Mouse (Mus musculus): ENCODE measurements around the gene Larp1.
A peak's percentile ranks its signal among the peaks of the same experiment; 100 is the strongest.

Larp1 gene

DNA sequence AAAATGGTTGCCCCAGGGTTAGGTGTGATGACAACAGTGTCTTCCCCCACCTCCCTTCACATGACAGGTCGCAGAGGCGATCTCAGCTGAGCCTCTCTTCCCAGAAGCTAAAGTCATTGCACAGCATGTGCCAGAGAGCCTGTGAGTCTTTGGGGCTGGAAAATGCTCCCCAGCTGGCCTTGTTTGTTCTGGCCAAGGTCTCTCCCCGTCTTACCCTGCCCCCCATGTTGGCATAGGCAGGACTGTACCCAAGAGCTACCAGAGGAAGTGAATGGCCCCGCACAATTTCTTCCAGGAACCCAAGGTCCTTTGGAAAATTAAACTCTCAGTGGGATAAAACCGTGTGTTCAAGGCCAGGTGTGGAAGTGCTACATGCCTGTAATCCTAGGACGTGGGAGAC lies 5.1 kb upstream of the Larp1 start:
- DNase-seq, result no peak

DNA sequence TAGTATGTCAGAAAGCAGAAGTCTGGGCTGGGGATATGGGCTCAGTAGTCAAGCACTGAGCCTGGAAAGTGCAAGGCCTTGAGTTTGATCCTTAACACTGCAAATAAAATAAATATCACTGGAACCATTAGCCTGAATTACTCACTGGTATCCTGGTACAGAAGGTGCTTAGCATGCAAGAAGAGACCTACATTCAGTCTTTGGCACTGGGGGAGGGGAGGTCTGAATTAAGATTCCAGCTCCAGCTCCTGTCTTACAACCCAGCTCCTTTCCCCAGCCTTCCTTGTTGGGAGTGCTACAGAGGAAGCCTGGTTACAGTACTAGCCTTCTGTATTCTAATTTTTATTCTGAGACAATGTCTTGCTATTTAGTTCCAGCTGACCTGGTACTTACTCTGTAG lies 3.8 kb upstream of the Larp1 start:
- no peak for DNase-seq

DNA sequence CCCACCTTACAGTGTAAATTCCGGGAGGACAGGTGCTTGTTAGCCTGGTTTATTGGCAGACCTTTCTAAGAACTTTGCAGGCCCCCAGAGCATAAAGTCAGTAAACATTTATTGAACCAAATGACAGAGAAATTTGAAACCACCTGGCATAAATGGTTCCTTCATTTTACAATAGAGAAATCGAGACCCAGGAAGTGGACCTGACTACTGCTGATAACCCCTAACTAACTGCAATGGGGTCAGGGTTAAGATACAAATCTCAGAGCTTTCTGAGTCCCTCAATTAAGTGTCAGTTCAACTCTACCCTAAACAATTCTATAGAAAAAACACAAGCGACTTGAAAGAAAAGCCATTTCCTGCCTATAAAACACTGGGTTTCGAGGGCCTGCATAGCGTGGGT lies 851 bp upstream of the Larp1 start:
- no peak for DNase-seq

DNA sequence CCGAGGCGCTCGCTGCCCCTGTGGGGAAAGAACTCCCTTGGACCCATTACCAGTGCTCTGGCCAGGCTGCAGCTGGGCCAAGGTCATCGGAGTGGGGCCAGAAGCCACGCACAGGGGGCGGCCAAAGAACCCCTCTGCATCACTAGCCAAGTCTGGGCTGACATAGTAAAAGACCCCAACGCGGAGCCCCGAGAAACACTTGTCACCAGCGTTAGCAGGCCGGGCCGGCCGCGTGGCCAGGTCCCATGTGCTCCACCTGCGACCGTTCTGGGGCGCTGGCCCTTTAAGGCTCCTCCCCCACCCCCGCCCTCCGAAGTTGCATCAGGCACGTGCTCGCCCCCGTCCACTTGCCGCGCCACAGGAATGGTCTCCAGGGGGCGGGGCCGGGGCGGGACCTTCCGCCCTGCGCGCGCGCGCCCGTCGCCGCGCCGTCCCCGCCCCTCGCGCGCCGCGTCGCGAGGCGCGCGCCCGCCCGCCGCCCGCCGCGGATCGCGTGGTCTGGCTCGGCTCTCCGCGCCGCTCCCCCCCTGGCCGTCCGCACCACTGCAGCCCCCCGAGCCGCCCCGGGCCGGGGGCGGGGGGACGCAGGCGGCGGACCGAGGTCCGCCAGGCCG lies 320 bp upstream of the Larp1 start:
- DNase-seq, result peak; percentile 86

DNA sequence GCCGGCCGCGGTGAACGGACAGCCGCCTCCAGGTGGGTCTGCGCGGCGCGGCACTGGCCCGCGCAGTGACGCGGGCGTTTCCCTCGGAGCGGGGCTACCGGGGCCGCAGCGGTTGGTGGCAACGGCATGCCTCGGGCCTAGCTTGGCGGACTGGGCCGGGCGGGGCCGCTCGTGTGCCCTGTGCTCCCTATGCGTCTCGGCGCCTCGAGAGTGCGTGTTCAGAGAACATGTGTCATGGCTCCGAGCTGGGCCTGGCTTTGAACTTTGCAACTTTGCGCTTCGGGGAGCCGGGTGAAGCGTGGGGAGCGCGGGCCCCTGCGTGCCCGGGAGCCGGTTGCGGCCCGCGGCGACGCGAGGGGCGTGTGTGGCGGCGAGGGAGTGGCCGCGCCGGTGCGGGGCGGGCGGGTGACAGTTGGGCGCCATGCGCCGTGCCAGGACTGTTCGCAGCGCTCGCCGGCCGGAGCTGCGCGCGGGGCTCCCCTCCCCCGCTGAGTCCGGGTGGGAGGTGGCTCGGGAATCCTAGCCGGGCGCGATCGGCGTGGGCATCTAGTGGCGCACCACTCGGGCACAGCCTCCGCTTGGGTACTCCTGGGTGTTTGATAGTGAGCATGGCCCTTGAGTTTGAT lies 765 bp downstream of the Larp1 start:
- peak; percentile 76 for DNase-seq

DNA sequence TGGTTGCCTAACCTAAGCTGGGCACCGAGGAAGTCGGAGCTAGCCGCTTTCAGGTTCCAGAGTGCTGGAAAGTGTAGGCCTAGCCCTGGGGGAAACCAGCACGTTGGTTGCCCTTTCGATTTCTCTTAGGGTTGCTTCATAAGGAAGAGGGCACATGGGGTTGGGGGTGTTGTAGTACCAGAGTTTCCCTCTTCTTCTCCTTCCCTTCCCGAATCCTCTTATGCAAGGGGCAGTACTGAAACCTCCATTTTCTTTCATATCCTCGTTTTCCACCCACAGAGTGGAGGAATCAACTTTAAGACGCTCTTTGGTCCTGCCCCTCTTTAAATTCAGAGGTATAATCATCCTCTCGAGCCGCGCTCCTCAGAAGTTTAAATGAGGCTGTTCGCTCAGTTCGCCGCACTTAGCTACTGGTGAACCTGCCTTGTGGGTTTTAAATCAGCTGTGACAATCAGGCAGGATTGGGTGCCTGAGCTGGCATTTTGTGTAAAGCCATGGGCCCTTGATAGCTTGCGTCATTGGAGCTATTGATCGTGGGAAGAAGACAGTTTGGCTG lies 1.4 kb downstream of the Larp1 start:
- DNase-seq, result peak; percentile 36

DNA sequence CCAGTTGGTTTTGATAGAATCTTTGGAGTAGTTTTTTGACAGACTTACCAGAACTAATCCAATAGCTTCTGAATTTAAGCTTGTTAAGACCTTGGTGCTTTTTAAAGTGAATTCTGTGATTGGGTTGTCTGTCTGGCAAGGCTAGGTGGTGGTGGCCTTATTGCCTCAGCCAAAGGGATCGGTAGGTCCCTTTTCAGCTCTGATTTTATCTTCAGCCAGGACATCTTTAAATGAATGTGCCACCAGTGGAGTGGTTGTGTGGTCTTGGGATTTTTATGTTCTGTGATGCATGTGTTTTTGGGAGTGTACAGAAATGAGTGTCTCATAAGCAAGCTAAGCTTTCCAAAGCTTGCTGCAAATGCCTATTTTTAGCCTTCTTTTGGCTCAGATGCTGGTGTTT lies 2.1 kb downstream of the Larp1 start:
- no peak for DNase-seq

DNA sequence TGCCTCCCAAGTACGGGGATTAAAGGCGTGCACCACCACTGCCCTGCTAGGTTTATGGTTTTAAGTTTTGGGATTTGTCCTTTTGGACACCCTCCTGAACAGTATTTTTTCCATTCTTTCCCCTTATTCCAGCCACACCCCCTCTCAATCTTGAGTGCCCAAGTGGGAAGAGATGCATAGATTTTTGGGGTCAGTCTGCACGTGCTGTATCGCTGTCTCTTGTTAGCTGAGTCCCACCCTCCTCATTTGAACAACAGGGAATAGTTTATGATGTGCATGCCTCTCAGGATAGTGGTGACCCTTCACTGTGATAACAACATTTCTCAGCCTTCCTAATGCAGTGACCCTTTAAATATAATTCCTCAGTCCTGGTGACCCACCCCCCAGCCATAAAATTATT lies 2.9 kb downstream of the Larp1 start:
- no peak for DNase-seq

DNA sequence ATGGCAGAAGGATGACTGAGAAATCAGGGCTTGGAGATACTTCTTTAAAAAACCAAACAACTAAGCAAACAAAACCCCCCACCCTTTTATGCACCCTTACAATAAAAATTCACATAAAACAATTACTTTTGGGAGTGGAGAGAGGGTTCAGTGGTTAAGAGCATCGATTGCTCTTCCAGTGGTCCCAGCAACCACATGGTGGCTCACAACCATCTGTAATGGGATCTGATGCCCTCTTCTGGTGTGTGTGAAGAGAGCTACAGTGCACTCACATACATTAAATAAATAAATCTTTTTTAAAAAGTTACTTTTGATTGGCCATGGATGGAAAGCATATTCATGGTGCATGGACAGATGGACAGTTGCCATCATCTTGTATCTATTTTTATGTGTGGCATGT lies 3.8 kb downstream of the Larp1 start:
- DNase-seq, result no peak

DNA sequence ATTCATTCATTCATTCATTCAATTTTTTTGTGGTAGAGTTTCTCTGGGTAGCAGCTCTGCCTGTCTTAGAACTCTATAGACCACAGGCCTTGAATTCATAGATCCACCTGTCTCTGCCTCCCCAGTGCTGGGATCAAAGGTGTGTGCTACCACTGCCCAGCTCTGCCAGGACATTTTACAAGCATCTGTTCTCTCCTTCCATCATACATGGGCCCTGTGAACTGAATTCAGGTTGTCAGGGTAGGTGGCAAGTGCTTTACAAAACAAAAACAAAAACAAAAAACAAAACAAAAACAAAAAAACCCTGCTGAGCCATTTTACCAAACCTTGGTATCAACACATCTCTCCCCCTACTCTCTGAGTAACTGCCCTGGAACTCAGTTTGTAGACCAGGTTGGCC lies 4.2 kb downstream of the Larp1 start:
- DNase-seq, result no peak

DNA sequence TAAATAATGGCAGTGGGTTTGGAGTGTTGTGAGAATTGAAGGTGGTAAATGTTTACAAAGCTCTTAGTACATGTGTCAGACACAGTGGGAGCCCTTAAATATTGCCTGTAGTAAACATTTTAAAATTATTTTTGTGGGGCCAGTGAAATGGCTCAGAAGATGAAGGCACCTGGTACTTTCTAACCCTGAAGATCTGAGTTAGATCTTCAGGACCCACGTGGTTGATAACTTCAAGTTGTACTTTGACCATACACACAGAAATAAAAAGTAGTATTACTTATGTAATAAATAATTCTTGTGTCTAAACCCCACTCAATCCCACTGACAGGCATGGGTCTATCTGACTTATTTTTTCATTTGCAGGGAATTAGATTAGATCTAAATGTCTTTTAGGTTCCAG lies 5.7 kb downstream of the Larp1 start:
- no peak for DNase-seq

DNA sequence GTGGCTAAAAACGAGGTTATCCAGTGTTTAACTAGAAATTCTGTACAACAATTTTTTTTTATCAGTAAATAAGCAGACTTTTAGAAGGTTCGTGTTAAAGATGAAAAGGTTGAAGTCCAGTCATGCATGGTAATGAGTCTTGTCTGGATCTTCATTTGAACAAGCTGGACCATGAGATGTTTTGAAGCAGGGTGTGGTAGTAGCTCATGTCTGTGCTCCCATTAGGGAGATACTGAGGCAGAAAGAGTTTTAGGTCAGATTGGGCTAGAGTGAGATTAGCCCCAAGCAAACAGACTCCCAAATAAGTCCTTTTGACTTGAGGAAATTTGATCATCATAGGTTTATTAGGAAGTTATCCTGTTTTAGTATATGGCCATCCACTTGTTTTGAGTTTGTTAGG lies 6.5 kb downstream of the Larp1 start:
- no peak for DNase-seq

DNA sequence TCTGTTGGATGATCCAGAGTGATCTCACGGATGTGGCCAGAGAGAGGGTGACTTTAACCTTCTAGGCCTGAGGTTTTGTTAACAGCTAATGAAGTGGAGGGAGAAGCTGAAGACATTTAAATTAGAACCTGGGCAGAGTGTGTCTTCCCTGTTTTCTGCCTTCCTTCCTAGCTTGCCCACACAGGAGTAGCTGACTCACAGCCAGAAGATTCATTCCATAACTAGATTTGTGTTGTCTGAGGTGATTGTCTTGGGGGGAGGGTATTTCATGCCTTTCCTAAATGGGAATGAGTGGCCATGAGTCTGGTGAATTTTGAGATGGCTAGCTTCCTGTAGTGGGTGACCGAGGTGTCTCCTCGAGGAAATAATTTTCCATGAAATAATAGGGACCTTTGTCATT lies 7.5 kb downstream of the Larp1 start:
- no peak for DNase-seq

DNA sequence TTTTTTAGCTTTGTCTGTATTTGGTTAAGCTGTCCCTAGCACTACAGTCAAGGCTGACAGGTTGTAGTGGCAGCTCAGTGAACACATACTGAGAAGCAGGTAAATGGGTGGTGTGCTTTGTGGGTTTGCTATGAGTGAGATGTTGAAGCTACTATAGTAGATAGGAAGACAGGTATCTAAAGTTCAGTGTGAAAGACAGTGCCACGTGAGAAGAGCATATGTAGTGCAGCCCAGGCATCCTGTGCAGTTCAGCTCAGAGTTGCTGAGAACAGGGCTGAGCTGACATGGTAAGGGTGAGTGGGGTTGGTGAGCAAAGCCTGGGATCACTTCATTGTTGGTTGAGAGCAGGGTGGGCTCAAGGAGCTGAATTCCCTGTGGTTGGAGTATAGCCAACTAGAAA lies 8.6 kb downstream of the Larp1 start:
- no peak for DNase-seq

DNA sequence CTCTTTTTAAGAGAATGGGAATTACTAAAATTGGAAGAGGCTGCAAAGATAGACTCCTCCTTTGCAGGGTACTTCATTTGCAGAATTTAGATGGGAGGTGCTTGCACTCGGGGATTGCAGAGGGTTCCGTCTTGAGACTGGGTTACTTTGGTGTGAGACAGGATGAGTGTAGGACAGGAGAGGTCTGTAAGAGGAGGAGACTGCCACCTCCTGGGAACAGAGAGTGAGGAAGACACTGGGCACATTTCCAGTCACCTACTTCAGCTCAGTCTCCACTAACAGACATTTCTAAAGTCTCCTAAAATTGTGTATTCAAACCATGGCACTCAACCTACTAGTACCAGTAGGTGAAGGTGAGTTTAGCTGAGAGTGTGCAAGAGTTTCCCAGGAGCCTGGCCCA lies 9.4 kb downstream of the Larp1 start:
- peak; percentile 34 for DNase-seq

DNA sequence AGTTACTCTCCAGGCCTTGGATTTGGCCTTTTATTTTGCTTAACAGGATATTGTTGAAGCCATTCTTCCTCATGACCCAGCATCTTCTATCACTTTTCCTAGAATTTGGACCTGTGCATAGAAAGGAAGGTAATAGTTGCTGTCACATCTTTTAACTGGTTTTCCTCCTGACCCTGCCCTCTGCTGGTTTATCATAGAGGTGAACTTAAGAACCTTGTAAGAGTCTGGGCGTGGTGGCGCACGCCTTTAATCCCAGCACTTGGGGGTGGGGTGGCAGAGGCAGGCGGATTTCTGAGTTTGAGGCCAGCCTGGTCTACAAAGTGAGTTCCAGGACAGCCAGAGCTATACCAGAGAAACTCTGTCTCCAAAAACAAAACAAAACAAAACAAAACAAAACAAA lies 9.8 kb downstream of the Larp1 start:
- no peak for DNase-seq

DNA sequence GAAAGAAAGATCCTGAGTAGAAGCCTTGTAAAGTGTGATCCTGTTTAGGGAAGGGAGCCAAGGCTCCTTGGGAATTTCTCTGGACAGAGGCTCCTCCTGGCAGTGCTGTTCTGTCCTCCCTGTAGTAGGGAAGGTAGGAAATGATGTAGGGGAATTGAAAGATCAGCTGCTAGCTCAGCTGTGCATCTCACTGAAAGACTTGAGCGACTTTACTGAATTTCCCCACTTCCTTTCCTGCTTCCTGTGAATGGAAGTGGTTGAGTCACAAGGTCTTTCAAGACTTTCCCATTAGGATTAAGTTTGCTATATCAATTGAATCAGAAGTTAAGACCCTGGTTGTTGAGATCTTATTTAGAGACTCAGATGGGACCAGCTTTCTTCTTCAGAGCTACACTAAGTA lies 12.2 kb downstream of the Larp1 start:
- no peak for DNase-seq

DNA sequence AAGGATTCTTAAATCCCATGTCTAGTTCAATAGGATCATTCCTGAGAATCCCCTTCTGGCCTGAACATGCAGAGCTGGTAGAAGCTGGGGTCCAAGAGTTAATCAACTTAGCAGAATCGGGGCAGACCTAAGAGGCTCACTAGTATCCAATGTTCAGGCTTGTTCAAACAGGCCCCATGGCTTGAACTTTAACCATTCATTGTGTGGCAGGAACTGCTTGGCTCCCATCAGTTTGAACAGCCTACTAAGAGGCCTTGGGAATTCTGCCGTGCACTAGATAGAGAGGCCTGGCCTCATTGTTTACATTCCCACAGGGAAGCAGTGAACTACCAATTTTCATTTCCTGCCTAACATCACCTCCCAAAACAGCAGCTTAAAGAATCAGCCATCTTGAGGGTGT lies 12.8 kb downstream of the Larp1 start:
- DNase-seq, result no peak

DNA sequence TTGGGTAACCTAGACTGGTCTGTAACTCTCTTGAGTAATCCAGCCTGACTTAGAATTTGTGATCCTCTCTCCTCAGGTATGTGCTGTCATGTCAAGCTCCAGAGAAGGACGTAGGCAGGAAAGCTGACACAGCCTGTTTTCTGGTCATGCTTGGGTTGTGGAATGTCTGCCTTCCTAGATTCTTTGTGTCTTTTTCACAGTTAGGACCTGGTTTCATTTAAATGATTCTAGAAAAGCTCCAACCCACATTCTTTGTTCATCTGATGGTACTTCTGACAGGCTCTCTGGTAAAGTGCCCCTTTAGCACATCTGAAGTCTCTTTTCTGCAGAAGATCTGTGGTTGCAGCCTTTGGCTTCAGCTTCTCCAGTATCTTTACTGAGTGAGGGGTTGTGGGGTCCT lies 15.4 kb downstream of the Larp1 start:
- DNase-seq, result no peak

DNA sequence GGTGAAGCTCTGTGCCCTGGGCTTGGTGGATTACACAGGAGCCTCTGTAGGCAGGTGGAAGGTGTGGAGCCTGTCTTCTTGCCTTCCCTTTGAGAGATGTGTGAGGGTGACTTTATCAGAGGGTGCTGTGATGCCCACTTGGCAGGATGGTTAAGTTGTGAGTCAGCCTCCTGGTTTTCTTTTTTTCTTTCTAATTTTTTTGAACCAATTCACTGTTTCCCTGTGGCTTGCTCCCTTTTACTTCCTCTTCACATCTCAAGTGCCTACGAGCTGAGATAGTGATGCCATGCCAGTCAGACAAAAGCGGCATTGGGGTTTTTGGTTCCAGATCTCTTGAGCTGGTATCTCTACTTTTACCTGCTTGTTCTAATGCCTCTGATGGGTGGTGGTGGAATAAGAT lies 15.8 kb downstream of the Larp1 start:
- no peak for DNase-seq

DNA sequence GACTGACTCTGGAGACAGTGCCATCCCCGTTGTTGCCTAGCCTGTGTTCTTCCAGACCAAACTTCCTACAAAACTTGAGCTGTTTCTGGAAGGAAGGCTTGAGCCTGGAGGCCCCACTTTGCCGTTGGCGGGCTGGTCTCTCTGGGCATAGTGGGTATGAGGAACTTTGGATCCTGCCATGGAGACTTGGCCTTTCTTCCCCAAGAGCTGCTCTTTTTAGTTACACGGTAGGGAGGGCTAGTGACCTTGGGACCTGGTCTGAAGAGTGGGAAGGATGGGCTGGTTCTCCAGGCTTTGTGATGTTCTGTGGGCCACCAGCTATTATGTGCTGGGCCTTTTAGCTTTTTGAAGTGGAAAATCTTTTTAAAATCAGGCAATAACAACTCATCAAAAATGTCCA lies 17.0 kb downstream of the Larp1 start:
- DNase-seq, result no peak

DNA sequence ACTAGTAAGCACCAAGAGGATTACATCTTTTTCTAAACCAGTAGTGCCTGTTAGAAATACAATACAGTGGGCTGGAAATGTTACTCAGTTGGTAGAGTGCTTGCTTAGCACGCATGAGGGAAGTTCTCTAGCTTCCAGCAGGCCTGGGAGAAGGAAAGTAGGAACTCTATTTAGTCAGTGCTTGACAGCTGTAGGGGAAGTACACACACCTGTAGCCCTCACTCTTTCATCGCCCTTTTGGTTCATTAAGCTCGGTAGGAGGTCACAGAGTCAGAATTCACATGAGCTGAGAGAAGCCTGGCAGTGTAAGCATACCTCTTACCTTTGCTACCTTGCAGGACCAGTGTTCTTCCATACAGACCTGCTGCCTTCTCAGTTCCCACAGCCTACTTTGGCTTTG lies 17.5 kb downstream of the Larp1 start:
- DNase-seq, result no peak

DNA sequence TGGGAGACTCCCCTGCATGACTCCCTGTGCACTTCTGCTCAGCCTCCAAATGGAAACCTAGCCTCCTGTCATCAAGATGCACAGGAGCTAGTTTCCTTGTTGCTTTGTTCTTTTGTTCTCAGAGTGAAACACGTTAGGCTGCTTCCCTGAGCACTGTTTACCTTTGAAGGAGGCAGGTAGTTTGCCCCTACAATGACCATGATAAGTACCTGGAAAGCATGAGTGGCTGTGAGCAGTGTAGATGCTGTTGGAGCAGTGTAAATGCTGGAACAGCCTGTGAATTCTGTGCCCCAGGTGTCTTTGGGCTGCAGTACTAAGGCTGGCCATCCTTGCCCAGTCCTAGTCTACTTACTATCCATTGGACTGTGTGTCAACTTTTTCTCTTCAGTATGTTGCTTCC lies 18.0 kb downstream of the Larp1 start:
- DNase-seq, result no peak

DNA sequence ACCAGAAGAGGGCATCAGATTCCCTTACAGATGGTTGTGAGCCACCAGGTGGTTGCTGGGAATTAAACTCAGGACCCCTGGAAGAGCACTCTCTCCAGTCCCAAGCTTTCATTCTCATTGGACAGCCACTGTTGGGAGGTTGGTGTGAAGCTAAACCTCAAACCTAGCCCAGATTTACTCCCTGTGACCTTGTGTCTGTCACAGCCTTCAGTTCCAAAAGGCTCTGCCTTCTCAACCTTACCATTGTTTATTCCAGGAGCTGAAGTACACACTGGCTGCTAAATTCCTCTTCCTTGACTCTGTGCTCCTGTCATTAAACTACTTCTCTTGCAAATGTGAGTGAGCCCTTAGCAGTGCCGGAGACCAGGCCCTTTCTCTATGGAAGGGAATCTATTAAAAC lies 20.1 kb downstream of the Larp1 start:
- no peak for DNase-seq

DNA sequence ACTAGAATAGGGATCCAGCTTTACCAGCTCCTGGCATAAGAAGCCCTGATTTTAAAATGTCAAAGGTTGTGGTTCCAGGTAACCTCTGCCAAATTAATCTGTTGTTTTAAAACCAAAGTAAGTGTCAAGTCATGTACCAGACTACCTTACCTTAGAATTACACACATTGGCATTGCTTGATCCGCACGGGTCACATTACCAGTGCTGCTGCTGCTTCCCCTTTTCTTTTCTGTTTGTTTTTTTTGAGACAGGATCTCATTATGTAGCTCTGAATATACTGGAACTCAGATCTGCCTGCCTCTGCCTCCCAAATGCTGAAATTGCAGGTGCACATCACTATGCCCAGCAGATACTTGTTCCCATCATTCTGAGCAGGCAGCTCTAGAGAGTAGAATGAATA lies 21.0 kb downstream of the Larp1 start:
- no peak for DNase-seq
